Mouse (Mus musculus) intestine, postnatal 0 days (tissue): ENCODE data around the gene Socs7. TPM values are rescaled to one million over a fixed set of nuclear protein-coding genes. Genes with fewer than 3 reads are reported as not detected.

Source experiments
- ATAC-seq: fragments of 200-750 bp; cut with Nextera tagmentation; 2 replicates; pipeline ENCODE4 v1.8.0; 2017; ENCODE audit warnings: mild to moderate bottlenecking, moderate TSS enrichment, moderate library complexity
- H3K27ac ChIP-seq: fragments of 300-500 bp; sonication (generic); 2 replicates; pipeline ENCODE4 v1.5.1; 2014; ENCODE audit warnings: mild to moderate bottlenecking, low read depth, low read length, moderate library complexity
- H3K27me3 ChIP-seq: fragments of 300-500 bp; sonication (generic); replicated peaks from 2 replicates; pipeline ENCODE4 v1.6.1; 2014; ENCODE audit warnings: low read length, mixed read lengths; ENCODE audit not compliant: control insufficient read depth, insufficient read depth
- H3K36me3 ChIP-seq: fragments of 300-500 bp; sonication (generic); 2 replicates; pipeline ENCODE4 v1.6.1; 2014; ENCODE audit warnings: mild to moderate bottlenecking, moderate library complexity; ENCODE audit not compliant: control insufficient read depth, insufficient read depth
- H3K4me1 ChIP-seq: fragments of 300-500 bp; sonication (generic); replicated peaks from 2 replicates; pipeline ENCODE4 v1.6.1; 2014; ENCODE audit warnings: antibody characterized with exemption, low read length, mixed read lengths; ENCODE audit not compliant: control insufficient read depth, insufficient read depth
- H3K4me2 ChIP-seq: fragments of 300-500 bp; sonication (generic); replicated peaks from 2 replicates; pipeline ENCODE4 v1.6.1; 2014; ENCODE audit warnings: low read depth, mild to moderate bottlenecking, moderate library complexity
- H3K4me3 ChIP-seq: fragments of 300-500 bp; sonication (generic); 2 replicates; pipeline ENCODE4 v1.5.1; 2014; ENCODE audit warnings: low read depth, low read length
- H3K9ac ChIP-seq: fragments of 300-500 bp; sonication (generic); 2 replicates; pipeline ENCODE4 v1.6.1; 2014; ENCODE audit warnings: mild to moderate bottlenecking, low read depth, low read length
- H3K9me3 ChIP-seq: fragments of 300-500 bp; sonication (generic); 2 replicates; pipeline ENCODE4 v1.6.1; 2016; ENCODE audit warnings: mixed run types; ENCODE audit not compliant: control insufficient read depth
- CTCF ChIP-seq: sonication (generic); IDR thresholded peaks from 2 replicates; pipeline ENCODE4 v1.5.1; 2016; ENCODE audit warnings: low read depth, mild to moderate bottlenecking, control low read depth, antibody characterized with exemption, moderate library complexity
- WGBS: fragments of 180-500 bp; shearing (Covaris S2); extraction: QIAGEN DNeasy Blood & Tissue Kit; methylation state at CpG from one replicate; pipeline ENCODE4 v1.1.7; 2014; 5-methylcytosine and 5-hydroxymethylcytosine counted together
- polyA plus RNA-seq: library from polyadenylated mRNA; unstranded; fragments of >200 nt; fragmentation: Nextera tagmentation; extraction: Ambion mirVana; gene quantifications from 2 replicates; pipeline ENCODE4 v1.2.1, GENCODE M21; 2015

Socs7 gene
- polyA plus RNA-seq, 1 experiment from 2014 or later = 2.5 TPM

GRCm38 (mm10) chr11:97347291-97347690 lies 15.1 kb upstream of the Socs7 start:
- TF ChIP-seq CTCF = no peak
- WGBS = 71% methylated on average over 9 of the region's 9 CpGs
- H3K9me3 ChIP-seq = no peaks in the 10 kb centered on the region
- peaks cover 3% of the 10 kb centered on the region; the same call in 1 of the 2 replicates for H3K4me1 ChIP-seq
- H3K27me3 ChIP-seq = no peaks in the 10 kb centered on the region
- H3K4me3 ChIP-seq = no peak overlapping the region
- H3K4me2 ChIP-seq = no peak overlapping the region
- H3K27ac ChIP-seq = no peak overlapping the region
- no peak for ATAC-seq
- no peak overlapping the region for H3K9ac ChIP-seq
- no peaks in the 10 kb centered on the region for H3K36me3 ChIP-seq

GRCm38 (mm10) chr11:97350035-97350434 lies 12.3 kb upstream of the Socs7 start:
- 31% methylated on average over 2 of the region's 2 CpGs for WGBS

GRCm38 (mm10) chr11:97352027-97352684 lies 10.2 kb upstream of the Socs7 start, which contains the start of gene Gpr179:
Gpr179 (minus strand) TSS chr11:97352077.
- H3K4me1 ChIP-seq = peaks cover 3% of the 10 kb centered on the region; the same call in 1 of the 2 replicates
- TF ChIP-seq CTCF = no peak
- no peak within 1 kb of the TSS for H3K4me2 ChIP-seq
- no peaks in the 10 kb centered on the region for H3K27me3 ChIP-seq
- no peak within 1 kb of the TSS for H3K4me3 ChIP-seq
- WGBS = 77% methylated on average over 3 of the region's 3 CpGs
- no peak within 1 kb of the TSS for H3K27ac ChIP-seq
- ATAC-seq = no peak
- H3K9ac ChIP-seq = no peak within 1 kb of the TSS
- H3K36me3 ChIP-seq = no peaks in the 10 kb centered on the region
- no peaks in the 10 kb centered on the region for H3K9me3 ChIP-seq

More at GRCm38 (mm10) chr11:97350035-97350434, 12.3 kb upstream of the Socs7 start:
- Histone ChIP-seq H3K4me3 (no peak overlapping the region), H3K36me3 (no peaks in the 10 kb centered on the region), H3K27ac (peak overlapping the region; percentile 41; the same call in 1 of the 2 replicates), H3K27me3 (no peaks in the 10 kb centered on the region), H3K4me1 (peaks cover 3% of the 10 kb centered on the region; the same call in 1 of the 2 replicates), H3K9ac (no peak overlapping the region), H3K4me2 (no peak overlapping the region), H3K9me3 (no peaks in the 10 kb centered on the region)
- no peak for TF ChIP-seq CTCF
- peak; percentile 36; the same call in 1 of the 2 replicates for ATAC-seq

GRCm38 (mm10) chr11:97352935-97353597 lies 9.3 kb upstream of the Socs7 start:
- 39% methylated on average over 4 of the region's 4 CpGs for WGBS
- no peak for TF ChIP-seq CTCF
- no peak overlapping the region for H3K4me3 ChIP-seq
- no peaks in the 10 kb centered on the region for H3K36me3 ChIP-seq
- H3K4me2 ChIP-seq = no peak overlapping the region
- H3K27ac ChIP-seq = no peak overlapping the region
- H3K4me1 ChIP-seq = peaks cover 3% of the 10 kb centered on the region; the same call in 1 of the 2 replicates
- ATAC-seq = peak; percentile 62
- no peaks in the 10 kb centered on the region for H3K9me3 ChIP-seq
- H3K27me3 ChIP-seq = no peaks in the 10 kb centered on the region
- no peak overlapping the region for H3K9ac ChIP-seq

GRCm38 (mm10) chr11:97354646-97355045 lies 7.7 kb upstream of the Socs7 start:
- no peak for TF ChIP-seq CTCF
- H3K4me3 ChIP-seq = no peak overlapping the region
- no peaks in the 10 kb centered on the region for H3K9me3 ChIP-seq
- 74% methylated on average over 2 of the region's 2 CpGs for WGBS
- no peak overlapping the region for H3K9ac ChIP-seq
- no peaks in the 10 kb centered on the region for H3K27me3 ChIP-seq
- H3K4me1 ChIP-seq = peaks cover 3% of the 10 kb centered on the region; the same call in 1 of the 2 replicates
- H3K27ac ChIP-seq = no peak overlapping the region
- no peak overlapping the region for H3K4me2 ChIP-seq
- ATAC-seq = no peak
- H3K36me3 ChIP-seq = no peaks in the 10 kb centered on the region

- peaks cover under 1% of the 10 kb centered on the region; the same call in 1 of the 2 replicates for H3K4me1 ChIP-seq
- H3K27me3 ChIP-seq = no peaks in the 10 kb centered on the region
- no peak overlapping the region for H3K4me2 ChIP-seq
- no peak for TF ChIP-seq CTCF
- no peaks in the 10 kb centered on the region for H3K36me3 ChIP-seq
- H3K9ac ChIP-seq = no peak overlapping the region
- H3K27ac ChIP-seq = no peak overlapping the region
- 84% methylated on average over 7 of the region's 7 CpGs for WGBS
- no peaks in the 10 kb centered on the region for H3K9me3 ChIP-seq
- no peak overlapping the region for H3K4me3 ChIP-seq
- ATAC-seq = no peak
Observed at GRCm38 (mm10) chr11:97355247-97355646, 7.1 kb upstream of the Socs7 start.
